Mouse (Mus musculus) macrophage (primary cell): ENCODE results near the gene Bcar1. TPM values are rescaled to one million over a fixed set of nuclear protein-coding genes. Genes with fewer than 3 reads are reported as not detected.

ENCODE experiments used
- H3K27ac ChIP-seq: fragments of 350-480 bp; formaldehyde crosslinking; 2 replicates; pipeline ENCODE4 v1.9.0; 2021
- H3K36me3 ChIP-seq: fragments of 350-480 bp; formaldehyde crosslinking; 2 replicates; pipeline ENCODE4 v1.9.0; 2021; ENCODE audit errors: inconsistent target
- H3K4me3 ChIP-seq: fragments of 350-480 bp; formaldehyde crosslinking; 2 replicates; pipeline ENCODE4 v1.9.0; 2021; ENCODE audit errors: inconsistent target
- H3K79me2 ChIP-seq: fragments of 350-480 bp; formaldehyde crosslinking; 2 replicates; pipeline ENCODE4 v1.9.0; 2021; ENCODE audit errors: inconsistent target
- WGBS: methylation state at CpG from one replicate; pipeline ENCODE4 v1.1.7; 2026; ENCODE audit warnings: inconsistent platforms; ENCODE audit not compliant: missing documents; 5-methylcytosine and 5-hydroxymethylcytosine counted together
- polyA plus RNA-seq: library from polyadenylated mRNA; stranded (reverse); fragments of 250-400 nt; gene quantifications from 3 replicates; pipeline ENCODE4 v1.2.4, GENCODE M21; 2018; ENCODE audit warnings: inconsistent platforms

Gene Bcar1
- polyA plus RNA-seq, 1 experiment from 2014 or later, result 0.07 TPM

DNA sequence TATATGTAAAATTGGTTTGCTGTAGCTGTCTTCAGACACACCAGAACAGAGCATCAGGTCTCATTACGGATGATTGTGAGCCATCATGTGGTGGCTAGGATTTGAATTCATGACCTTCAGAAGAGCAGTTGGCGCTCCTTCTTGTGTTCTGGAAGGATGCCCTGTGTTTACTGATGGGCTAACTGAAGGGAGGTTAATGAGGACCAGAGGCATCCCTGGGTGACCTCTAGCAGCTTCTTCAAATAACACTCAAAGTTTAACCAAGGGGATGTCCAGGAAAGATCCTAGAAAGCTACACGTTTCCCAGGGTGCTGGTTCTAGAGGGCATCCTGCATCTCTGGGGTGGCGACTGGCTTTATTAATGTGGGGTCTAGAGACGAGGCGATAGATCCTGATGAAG lies 11.1 kb upstream of the Bcar1 start:
- no peaks in the 10 kb centered on the region for H3K79me2 ChIP-seq
- no peak overlapping the region for H3K27ac ChIP-seq
- H3K4me3 ChIP-seq, result no peak overlapping the region
- H3K36me3 ChIP-seq, result no peaks in the 10 kb centered on the region
- 94% methylated on average over 6 of the region's 6 CpGs for WGBS

DNA sequence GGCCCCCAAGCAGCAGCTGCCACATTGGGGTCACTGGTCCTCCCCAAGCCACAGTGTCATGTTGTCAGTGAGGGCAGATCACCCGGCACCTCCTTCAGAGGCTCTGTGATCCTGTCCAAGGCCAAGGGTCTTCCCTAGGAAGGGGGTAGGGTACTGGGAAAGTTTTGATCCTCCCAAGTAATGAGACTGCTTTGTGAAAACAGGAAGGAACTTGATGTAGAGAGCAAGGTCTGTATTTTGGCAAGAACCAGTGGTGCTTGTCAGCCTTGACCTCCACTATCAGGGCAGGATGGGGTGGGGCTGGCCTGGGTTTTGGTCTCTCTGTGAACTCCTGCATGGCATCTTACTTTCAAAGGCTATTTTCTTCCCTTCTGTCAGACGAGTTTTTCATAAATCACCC lies 10.5 kb upstream of the Bcar1 start:
- Histone ChIP-seq H3K4me3 (no peak overlapping the region), H3K27ac (no peak overlapping the region), H3K36me3 (no peaks in the 10 kb centered on the region), H3K79me2 (no peaks in the 10 kb centered on the region)
- WGBS, result 50% methylated on average over 2 of the region's 2 CpGs

DNA sequence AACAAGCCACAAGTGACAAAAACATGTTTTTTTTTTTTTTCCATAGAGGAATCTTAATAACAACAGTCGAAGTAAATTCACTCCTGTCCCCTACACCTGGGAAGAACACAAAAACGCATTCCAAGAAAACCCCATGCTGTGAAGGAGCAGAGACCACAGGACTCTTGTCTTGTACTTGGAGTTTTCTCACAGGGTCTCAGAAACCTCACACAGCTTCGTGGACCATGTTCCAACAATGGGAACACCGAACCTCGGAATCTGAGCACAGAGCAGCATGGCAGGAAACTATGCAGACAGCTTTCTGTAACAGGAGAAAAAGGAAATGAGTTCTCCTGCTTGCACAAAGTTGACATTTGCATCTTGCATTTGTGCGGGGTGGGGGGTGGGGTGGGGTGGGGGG lies 5.2 kb upstream of the Bcar1 start:
- no peak overlapping the region for H3K27ac ChIP-seq
- WGBS, result 22% methylated on average over 6 of the region's 6 CpGs
- no peaks in the 10 kb centered on the region for H3K36me3 ChIP-seq
- no peaks in the 10 kb centered on the region for H3K79me2 ChIP-seq
- H3K4me3 ChIP-seq, result no peak overlapping the region

DNA sequence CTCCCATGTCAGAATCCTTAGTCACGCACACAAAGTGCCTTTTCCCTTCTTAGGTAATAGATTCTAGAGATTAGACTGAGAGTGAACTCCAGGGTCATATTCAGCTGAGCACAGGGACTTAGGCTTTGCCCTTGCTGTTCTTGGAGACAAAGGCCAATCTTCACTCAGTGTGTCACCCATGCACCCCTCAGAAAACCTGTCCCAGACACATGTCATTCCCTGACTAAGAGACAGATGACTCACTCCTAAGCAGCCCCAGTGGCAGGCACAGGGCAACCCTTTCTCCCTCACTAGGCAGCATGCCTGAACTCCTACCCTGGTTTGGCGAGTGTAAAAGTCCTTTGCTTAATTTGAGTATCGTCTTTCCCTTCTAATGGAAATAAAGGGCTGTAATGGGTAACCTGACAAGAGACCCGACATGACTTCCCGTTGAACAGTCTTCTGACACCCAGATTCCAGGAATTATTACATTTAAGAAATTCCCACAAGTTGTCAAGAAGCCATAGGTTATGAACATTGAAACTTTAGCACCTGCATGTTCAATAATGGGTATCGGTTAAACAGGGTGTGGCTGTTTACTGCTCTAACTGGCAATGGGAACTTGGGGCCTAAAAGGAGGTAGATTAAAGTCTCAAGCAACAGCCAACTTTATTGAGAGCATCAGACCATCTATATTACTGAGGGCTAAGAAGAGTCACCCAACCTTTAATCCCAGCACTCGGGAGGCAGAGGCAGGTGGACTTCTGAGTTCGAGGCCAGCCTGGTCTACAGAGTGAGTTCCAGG lies 4.4 kb upstream of the Bcar1 start:
- H3K79me2 ChIP-seq, result no peaks in the 10 kb centered on the region
- no peak overlapping the region for H3K4me3 ChIP-seq
- whole genome bisulfite sequencing, result 91% methylated on average over 8 of the region's 8 CpGs
- H3K36me3 ChIP-seq, result no peaks in the 10 kb centered on the region
- H3K27ac ChIP-seq, result no peak overlapping the region

DNA sequence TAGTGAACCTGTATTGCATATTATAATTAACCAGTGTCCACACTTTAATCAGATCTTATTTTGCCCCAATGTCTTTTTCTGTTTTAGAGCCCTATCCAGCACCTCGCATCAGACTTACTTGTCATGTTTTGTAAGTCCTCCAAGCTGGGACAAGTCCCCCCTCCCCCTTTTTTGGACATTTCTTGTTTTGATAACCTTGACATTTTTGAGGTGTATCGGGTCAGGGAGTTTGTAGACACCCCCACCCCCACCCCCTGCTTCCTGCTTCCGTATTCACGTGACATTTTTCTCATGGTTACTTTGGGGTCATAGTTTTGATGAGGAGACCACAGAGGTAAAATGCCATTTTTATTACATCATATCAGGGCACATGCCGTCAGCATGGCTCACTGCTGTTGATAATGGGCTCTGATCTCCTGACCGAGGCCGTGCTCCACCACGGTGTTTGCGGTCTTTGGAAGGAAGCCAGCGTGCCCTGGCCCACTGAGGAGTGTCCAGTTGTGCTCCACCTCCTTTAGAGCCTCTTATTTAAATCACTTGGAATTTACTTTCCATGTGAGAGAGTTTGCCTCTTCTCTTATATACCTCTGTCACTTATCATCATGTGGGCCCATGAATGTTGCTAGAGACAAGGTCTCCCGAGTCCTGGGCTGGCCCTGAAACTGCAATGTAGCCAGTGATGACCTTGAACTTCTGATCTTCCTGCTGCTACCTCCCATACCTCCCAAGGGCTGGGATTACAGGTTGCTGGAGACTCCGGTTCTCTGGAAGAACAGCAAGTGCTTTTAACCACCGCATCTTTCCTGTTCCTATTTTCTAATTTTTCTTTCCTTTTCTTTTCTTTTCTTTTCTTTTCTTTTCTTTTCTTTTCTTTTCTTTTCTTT lies 3.2 kb upstream of the Bcar1 start:
- no peaks in the 10 kb centered on the region for H3K36me3 ChIP-seq
- H3K27ac ChIP-seq, result no peak overlapping the region
- no peak overlapping the region for H3K4me3 ChIP-seq
- WGBS, result 61% methylated on average over 13 of the region's 13 CpGs
- no peaks in the 10 kb centered on the region for H3K79me2 ChIP-seq

DNA sequence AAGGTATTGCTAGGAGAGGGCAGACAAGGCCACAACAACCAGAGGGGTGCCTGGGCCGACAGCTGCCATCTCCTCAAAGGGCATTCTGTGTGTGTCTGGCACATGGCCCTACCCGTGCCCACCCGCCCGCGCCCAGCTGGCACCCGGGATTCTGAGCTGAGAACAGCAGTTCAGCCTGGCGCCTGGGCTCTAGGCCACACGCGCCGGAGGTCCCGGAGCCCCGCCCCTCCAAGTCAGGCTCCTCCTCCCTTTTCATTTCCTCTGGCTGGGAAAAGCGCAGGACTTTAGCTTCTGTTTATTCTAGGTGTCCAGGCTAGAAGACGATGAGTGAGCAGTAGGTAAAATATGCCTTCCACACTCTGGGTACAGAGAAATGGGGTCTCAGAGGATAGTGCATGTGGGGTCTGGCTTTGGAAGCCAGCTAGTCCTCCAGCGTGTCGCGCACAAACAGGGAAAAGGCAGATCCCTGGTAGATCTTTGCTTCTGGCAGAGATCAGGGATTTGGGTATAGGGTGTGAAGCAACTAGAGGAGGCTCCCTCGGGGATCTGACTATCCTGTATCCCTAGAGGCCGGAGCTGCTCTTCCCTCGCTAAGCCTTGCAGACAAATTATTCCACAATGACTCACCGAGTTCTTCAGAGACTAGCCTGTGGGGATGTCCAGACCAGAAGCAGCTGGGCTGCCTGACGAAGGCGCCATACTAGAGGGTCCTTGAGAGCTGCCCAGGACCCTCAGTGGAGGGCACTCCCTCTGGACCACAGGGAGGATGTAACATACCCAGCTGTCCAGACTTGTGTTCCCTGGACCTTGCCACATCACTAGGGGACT lies 2.2 kb upstream of the Bcar1 start:
- Histone ChIP-seq H3K27ac (no peak overlapping the region), H3K79me2 (no peaks in the 10 kb centered on the region), H3K4me3 (no peak overlapping the region), H3K36me3 (no peaks in the 10 kb centered on the region)
- WGBS, result 9% methylated on average over 22 of the region's 23 CpGs

DNA sequence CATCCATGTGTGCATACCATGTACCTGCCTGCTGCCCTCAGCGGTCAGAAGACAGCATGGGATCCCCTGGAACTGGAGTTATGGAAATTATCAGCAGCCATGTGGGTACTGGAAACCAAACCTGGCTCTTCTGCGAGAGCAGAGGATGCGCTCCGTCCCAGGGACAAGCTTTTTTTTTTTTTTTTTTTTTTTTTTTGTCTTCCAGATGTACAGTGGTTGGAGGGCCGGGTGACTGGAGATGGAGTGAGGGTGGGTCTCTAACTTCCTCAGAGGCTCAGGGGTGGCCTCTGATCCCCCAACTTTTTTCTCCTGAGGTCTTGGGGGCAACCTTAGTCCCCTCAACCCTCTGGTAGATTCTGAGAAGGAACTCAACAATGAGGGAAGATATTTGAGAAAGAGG lies 1.5 kb upstream of the Bcar1 start:
- Histone ChIP-seq H3K27ac (no peak overlapping the region), H3K4me3 (no peak overlapping the region), H3K79me2 (no peaks in the 10 kb centered on the region), H3K36me3 (no peaks in the 10 kb centered on the region)
- 85% methylated on average over 3 of the region's 5 CpGs for WGBS

DNA sequence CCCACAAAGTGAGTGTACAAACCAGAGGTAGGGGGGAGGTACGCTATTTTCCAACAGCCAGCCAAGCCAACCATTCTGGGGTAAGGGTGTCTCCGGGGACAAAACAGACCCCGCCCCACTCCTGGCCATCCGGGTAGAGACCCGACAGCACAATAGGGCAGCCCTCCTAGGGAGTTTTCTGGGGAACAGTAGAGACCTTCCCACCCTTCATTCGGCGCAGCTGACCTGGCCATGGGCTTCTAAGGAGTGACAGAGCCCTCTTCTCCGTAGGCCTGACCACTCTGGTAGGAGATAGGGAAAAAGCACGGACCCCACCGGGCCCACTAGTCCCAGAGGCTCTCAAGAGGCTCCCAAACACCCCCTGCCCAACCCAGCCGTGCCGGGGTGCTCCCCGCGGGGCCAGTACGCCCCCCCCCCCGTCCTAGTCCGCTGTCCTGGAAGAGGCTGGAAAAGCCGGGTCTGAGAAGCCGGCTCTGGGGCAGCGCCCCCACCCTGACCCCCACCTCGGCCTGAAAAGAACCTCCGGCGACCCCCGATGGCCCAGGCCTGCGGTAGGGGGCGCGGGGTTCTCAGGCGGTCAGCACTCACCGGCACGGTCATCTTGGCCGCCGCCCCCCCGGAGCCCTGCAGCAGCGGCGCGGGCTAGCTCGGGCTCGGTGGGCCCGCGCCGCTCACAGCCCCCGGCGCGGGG lies 363 bp downstream of the Bcar1 start:
- Histone ChIP-seq H3K27ac (no peak overlapping the region), H3K36me3 (no peaks in the 10 kb centered on the region), H3K79me2 (no peaks in the 10 kb centered on the region), H3K4me3 (no peak overlapping the region)
- 5% methylated on average over 39 of the region's 44 CpGs for WGBS

DNA sequence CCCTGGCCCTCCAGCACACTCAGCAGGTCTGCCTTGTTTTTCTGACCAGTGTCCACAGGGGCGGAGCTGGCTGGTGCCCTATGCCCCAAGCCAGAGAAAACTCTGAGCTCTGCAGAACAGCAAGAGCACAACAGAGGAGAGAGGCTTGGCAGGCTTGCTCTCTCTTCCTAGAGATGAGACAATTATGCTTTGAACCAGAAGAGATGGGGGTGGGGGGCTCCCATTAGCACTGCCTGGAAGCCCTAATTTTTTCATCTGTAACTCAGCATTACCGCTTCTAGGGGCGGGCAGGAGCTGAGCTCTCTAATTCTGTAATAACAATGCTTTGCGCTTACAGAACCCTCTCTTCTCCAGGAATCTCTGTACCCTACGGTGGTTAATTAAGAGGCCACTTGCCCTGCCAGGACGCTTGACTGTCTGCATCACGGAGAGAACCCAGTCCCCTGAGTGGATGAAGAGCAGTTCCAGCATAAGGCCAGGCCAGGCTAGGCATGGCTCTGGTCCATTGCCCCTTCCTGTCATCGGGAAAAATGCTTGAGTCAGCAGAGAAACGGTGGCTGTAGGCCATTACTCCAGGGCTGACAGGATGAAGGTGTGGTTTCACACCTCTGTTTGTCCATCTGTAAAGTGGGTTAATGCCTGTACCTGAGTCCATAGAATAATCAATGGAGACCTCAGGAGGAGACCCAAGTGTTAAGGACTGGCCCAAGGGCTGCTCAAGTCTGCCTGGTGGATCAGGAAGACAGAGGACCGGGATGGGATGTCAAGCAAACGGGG lies 1.2 kb downstream of the Bcar1 start:
- 47% methylated on average over 10 of the region's 11 CpGs for WGBS
- Histone ChIP-seq H3K79me2 (no peaks in the 10 kb centered on the region), H3K27ac (no peak overlapping the region), H3K36me3 (no peaks in the 10 kb centered on the region), H3K4me3 (no peak overlapping the region)

DNA sequence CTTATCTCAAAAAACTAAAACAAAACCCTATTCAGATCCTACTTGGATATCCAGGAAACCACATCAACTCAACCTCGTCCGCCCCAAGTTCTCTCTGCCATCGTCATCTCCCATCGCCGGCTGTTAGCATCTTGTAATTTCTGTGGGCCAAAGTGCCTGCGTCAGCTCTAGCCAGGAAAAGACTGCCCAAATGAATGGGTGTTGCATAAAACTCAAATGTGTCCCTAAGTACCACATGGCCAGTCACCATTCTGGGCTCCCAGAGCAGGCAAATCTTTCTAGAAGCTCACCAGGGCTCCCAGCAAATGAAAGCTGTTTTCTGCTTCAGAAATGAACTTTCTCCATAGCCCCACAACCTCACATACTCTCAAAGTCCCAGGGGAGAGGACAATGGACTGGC lies 2.1 kb downstream of the Bcar1 start:
- Histone ChIP-seq H3K36me3 (no peaks in the 10 kb centered on the region), H3K4me3 (no peak overlapping the region), H3K79me2 (no peaks in the 10 kb centered on the region), H3K27ac (no peak overlapping the region)
- 45% methylated on average over 6 of the region's 6 CpGs for WGBS

DNA sequence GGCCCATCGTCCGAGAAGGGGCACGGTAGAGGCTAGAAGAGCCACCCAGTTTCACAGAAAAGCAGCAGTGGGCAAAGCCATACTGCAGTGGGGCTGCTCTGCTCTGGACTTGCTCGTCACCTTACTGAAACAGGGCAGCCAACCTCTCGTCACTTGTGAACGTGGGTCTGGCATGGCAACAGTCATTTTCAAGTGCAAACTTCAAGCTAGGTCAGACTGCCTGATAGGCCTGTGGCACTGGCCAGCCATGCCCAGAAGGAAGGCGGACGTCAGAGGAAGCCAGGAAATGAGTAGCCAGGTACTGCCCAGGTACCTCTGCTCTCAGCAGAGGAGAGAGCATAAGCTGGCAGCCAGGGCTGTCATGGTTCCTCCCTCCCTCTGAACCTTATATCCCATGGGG lies 2.6 kb downstream of the Bcar1 start:
- Histone ChIP-seq H3K79me2 (no peaks in the 10 kb centered on the region), H3K4me3 (no peak overlapping the region), H3K36me3 (no peaks in the 10 kb centered on the region), H3K27ac (no peak overlapping the region)
- 83% methylated on average over 8 of the region's 8 CpGs for WGBS

DNA sequence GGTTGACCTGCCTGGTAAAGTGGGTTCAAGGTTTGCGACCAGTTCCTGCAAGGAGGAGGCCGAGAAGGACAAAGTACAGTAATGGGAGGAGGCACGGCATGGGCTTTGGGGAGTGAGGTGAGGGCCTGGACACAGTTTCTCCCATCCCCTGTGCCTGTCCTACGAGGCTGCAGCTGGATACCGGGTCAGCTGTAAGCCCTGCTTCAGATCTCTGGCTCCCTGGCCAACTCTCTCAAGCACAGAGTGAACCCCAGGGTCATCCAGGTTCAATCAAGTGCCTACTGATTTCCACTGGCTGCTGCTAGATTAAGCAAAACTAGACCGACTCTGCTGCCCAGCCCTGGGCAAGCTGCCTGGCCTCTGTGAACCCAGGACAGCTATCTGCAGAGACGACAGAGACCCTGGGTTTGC lies 3.3 kb downstream of the Bcar1 start:
- Histone ChIP-seq H3K4me3 (no peak overlapping the region), H3K27ac (no peak overlapping the region), H3K79me2 (no peaks in the 10 kb centered on the region), H3K36me3 (no peaks in the 10 kb centered on the region)
- 87% methylated on average over 6 of the region's 7 CpGs for WGBS

DNA sequence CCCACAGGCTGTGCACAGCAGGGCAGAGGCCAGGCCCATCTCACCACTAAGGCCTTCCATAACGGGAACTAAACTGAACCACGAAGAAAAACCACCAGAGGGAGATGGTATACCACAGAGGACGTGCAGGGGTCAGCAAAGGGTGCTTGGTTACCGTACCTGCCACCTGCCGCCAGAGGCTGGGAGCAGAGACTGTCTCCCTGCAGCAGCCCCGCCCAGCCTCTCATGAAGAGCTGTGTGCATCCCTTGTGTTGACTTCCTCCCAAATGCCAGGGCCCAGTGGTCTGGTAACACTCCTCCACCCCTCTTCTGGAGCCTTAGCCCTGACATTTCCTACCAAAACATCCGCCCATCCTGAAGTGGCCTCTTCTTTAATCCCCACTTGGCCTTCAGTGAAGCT lies 4.0 kb downstream of the Bcar1 start:
- H3K4me3 ChIP-seq, result no peak overlapping the region
- H3K27ac ChIP-seq, result no peak overlapping the region
- H3K36me3 ChIP-seq, result no peaks in the 10 kb centered on the region
- WGBS, result 45% methylated on average over 7 of the region's 7 CpGs
- H3K79me2 ChIP-seq, result no peaks in the 10 kb centered on the region

DNA sequence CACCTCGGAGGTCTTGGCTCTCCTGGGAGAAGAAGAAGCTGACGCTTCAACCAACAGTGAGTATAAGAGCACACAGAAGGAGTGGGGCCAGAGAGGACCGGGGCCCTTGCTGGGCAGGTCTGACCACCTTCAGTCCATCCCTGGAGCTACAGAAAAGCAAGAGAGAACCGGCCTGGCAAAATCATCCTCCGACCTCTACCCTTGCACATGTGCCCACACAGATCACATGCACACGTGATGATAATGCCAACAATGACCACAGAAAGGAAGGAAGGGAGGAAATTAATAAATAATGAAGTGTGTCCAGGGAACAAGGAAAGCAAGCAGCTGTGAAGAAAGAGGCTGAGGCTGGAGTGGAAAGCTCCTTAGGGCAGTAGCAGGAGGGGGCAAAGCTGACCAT lies 4.7 kb downstream of the Bcar1 start:
- no peaks in the 10 kb centered on the region for H3K36me3 ChIP-seq
- 65% methylated on average over 6 of the region's 6 CpGs for WGBS
- H3K4me3 ChIP-seq, result no peak overlapping the region
- H3K27ac ChIP-seq, result no peak overlapping the region
- no peaks in the 10 kb centered on the region for H3K79me2 ChIP-seq
